Mouse (Mus musculus) heart, adult 2 months (tissue): Measurements from ENCODE around the gene Ap4b1. TPM values are rescaled to one million over a fixed set of nuclear protein-coding genes. Genes with fewer than 3 reads are reported as not detected.
"Not testable (repeated sequence)": the region's sequence is repeated elsewhere in the genome, so short reads cannot be mapped to it uniquely, and the experiment has no call there.

Experiments
- DNase-seq, 2 experiments: peaks; one replicate each; pipeline ENCODE4 v3.0.0; 2021
- H3K27ac ChIP-seq: fragments of 200-600 bp; 2 replicates; pipeline ENCODE4 v1.8.1; 2022
- H3K27me3 ChIP-seq: fragments of 200-500 bp; 2 replicates; pipeline ENCODE4 v1.6.1; 2012; ENCODE audit warnings: mild to moderate bottlenecking, low read length, inconsistent platforms, mixed read lengths; ENCODE audit not compliant: control insufficient read depth, insufficient read depth
- H3K36me3 ChIP-seq: fragments of 200-500 bp; 2 replicates; pipeline ENCODE4 v1.6.1; 2012; ENCODE audit warnings: low read length, inconsistent platforms; ENCODE audit not compliant: control insufficient read depth, insufficient read depth
- H3K4me1 ChIP-seq: fragments of 200-500 bp; 2 replicates; pipeline ENCODE4 v1.6.1; 2011; ENCODE audit warnings: low read length; ENCODE audit not compliant: control insufficient read depth, insufficient read depth
- H3K4me3 ChIP-seq: fragments of 200-600 bp; 2 replicates; pipeline ENCODE4 v1.8.1; 2022
- H3K79me2 ChIP-seq: fragments of 200-500 bp; replicated peaks from 2 replicates; pipeline ENCODE4 v1.6.1; 2012; ENCODE audit warnings: mild to moderate bottlenecking, inconsistent platforms, low read length, moderate library complexity, mixed read lengths; ENCODE audit not compliant: control insufficient read depth, insufficient read depth
- H3K9ac ChIP-seq: fragments of 200-500 bp; 2 replicates; pipeline ENCODE4 v1.6.1; 2012; ENCODE audit warnings: low read depth, mild to moderate bottlenecking, control low read depth, inconsistent platforms, low read length, mixed read lengths
- CTCF ChIP-seq: fragments of 200-600 bp; IDR thresholded peaks from 2 replicates; pipeline ENCODE4 v1.8.1; 2022; ENCODE audit warnings: antibody characterized with exemption, mild to moderate bottlenecking, moderate library complexity
- EP300 ChIP-seq: fragments of 200-500 bp; IDR thresholded peaks from 2 replicates; pipeline ENCODE4 v1.6.1; 2011; ENCODE audit warnings: low read depth, low read length, control low read depth; ENCODE audit not compliant: insufficient read depth
- POLR2A ChIP-seq: fragments of 200-500 bp; IDR thresholded peaks from 2 replicates; pipeline ENCODE4 v1.6.1; 2011; ENCODE audit warnings: mild to moderate bottlenecking, low read depth, low read length, control low read depth; ENCODE audit not compliant: insufficient read depth
- WGBS: fragments of 180-500 bp; shearing (Covaris S2); methylation state at CpG from one replicate; pipeline ENCODE4 v1.1.7; 2018; 5-methylcytosine and 5-hydroxymethylcytosine counted together
- intact Hi-C: fragments of 180-260 bp; cut with DNase I; formaldehyde crosslinking; loops from one replicate; pipeline ENCODE4 v1.15.1; 2025
- polyA plus RNA-seq: library from polyadenylated mRNA; depleted of rRNA; stranded (reverse); fragments of >200 nt; gene quantifications from 2 replicates; pipeline ENCODE4 v1.2.3, GENCODE M21; 2012
- total RNA-seq, 2 experiments: library from RNA; stranded (reverse); gene quantifications; 2 replicates each; pipeline ENCODE4 v1.2.3; 2021

Gene Ap4b1
- total and polyA plus RNA-seq, 3 experiments, result 14.6 to 17.7 (median 14.8) TPM

DNA sequence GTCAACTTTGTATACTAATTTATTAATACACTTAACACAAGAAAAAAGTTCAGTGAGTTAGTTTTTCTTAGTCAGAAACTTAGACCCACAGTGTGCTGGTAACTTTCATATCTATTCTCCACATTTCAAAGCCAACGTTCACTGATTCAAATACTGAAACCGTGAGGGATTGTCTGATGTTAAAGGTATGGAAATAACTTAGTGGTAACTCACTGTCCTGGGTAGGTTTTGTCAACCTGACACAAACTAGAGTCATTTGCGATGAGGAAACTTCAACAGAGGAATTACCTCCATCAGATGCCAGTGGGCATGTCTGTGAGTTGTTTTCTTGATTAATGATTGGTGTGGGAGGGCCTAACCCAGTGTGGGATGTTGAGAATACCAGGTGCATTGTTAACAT is 19.7 kb downstream of the Ap4b1 start:
- Histone ChIP-seq H3K27me3 (no peaks in the 10 kb centered on the region), H3K36me3 (no peaks in the 10 kb centered on the region), H3K27ac (no peak overlapping the region), H3K4me3 (no peak overlapping the region), H3K79me2 (no peaks in the 10 kb centered on the region), H3K4me1 (no peaks in the 10 kb centered on the region), H3K9ac (no peak overlapping the region)
- no peak for DNase-seq
- TF ChIP-seq EP300 (no peak), POLR2A (no peak), CTCF (no peak)
- intact Hi-C loops, result no loop called here
- 90% methylated on average over 3 of the region's 3 CpGs for WGBS

GRCm38 (mm10) chr3:103830681-103831080 is 21.4 kb downstream of the Ap4b1 start:
- H3K36me3 ChIP-seq, H3K79me2 ChIP-seq, DNase-seq, intact Hi-C loops, H3K27me3 ChIP-seq, H3K4me3 ChIP-seq, H3K27ac ChIP-seq, H3K4me1 ChIP-seq, H3K9ac ChIP-seq: not testable (repeated sequence)
- WGBS, result 62% methylated on average over 1 of the region's 1 CpGs
- 0 out of 2 replicates have a peak, but pooled peaks have one; percentile 15 for TF ChIP-seq CTCF

DNA sequence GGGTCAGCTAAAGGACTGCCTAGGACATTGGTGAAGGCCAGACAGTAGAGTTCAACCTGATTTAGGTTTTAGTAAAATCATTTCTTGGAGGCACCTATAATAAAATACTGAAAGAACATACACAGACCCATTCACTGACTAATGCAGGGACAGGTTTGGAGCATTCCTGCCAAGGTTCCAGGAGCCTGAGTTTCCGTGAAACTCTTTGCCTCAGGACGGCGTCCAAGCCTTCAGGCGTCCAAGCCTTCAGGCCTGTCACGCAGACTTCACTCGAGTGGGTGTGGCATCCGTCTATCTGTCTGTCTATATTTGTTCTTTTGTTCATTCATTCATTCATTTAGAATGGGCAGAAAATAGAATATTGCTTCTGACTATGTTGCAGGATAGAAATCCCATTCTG is 21.8 kb downstream of the Ap4b1 start:
- no peaks in the 10 kb centered on the region for H3K79me2 ChIP-seq

DNA sequence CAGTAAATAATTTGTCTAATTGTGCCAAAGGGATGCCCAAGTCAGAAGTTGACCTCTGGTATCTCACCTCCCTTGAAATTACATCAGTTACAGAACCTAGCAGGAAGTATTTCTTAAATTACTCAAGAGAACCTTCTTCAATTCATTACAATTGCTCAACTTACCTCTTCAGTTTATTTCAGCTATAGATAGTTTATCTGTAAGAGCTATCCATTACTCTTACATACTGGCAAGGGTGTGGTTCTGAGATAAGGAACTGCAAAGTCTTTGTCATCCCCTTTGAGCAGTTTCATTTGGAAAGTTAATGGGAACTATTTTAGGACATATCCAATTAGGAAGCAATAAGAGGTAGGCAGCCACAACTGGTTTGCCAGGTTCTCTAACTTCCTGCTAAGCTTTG is 23.1 kb downstream of the Ap4b1 start, which contains the start of gene Bcl2l15:
Gene Bcl2l15, plus strand, starts transcription at position 176 of the 400 bp plus-strand sequence.
- H3K79me2 ChIP-seq, result no peaks in the 10 kb centered on the region
- H3K27ac ChIP-seq, result no peak within 1 kb of the TSS
- intact Hi-C loops, result no loop called here
- H3K9ac ChIP-seq, result no peak within 1 kb of the TSS
- no peaks in the 10 kb centered on the region for H3K27me3 ChIP-seq
- H3K4me3 ChIP-seq, result no peak within 1 kb of the TSS
- TF ChIP-seq POLR2A (no peak), EP300 (no peak), CTCF (no peak)
- no peaks in the 10 kb centered on the region for H3K36me3 ChIP-seq
- DNase-seq, result no peak
- H3K4me1 ChIP-seq, result no peaks in the 10 kb centered on the region

More for the DNA sequence above, 21.8 kb downstream of the Ap4b1 start:
- H3K27ac ChIP-seq, result no peak overlapping the region
- WGBS, result 50% methylated on average over 7 of the region's 7 CpGs
- no peaks in the 10 kb centered on the region for H3K27me3 ChIP-seq
- TF ChIP-seq POLR2A, result no peak
- TF ChIP-seq CTCF, result no peak
- no peak for TF ChIP-seq EP300
- intact Hi-C loops, result no loop called here
- H3K4me3 ChIP-seq, result no peak overlapping the region
- H3K36me3 ChIP-seq, result no peaks in the 10 kb centered on the region
- H3K9ac ChIP-seq, result no peak overlapping the region
- DNase-seq, result no peak
- H3K4me1 ChIP-seq, result no peaks in the 10 kb centered on the region

- Histone ChIP-seq H3K4me3 (no peak overlapping the region), H3K79me2 (no peaks in the 10 kb centered on the region), H3K4me1 (no peaks in the 10 kb centered on the region), H3K9ac (no peak overlapping the region), H3K27ac (no peak overlapping the region), H3K27me3 (no peaks in the 10 kb centered on the region), H3K36me3 (no peaks in the 10 kb centered on the region)
- WGBS, result 88% methylated on average over 2 of the region's 2 CpGs
- DNase-seq, result no peak
- TF ChIP-seq CTCF (no peak), EP300 (no peak), POLR2A (no peak)
- intact Hi-C loops, result no loop called here
These were observed 24.7 kb downstream of the Ap4b1 start for GRCm38 (mm10) chr3:103834001-103834400.

GRCm38 (mm10) chr3:103835272-103835950 is 26.1 kb downstream of the Ap4b1 start:
- Histone ChIP-seq H3K9ac (no peak overlapping the region), H3K79me2 (no peaks in the 10 kb centered on the region), H3K4me3 (no peak overlapping the region), H3K36me3 (no peaks in the 10 kb centered on the region), H3K27ac (no peak overlapping the region), H3K4me1 (no peaks in the 10 kb centered on the region), H3K27me3 (no peaks in the 10 kb centered on the region)
- intact Hi-C loops, result no loop called here
- DNase-seq, result no peak
- TF ChIP-seq EP300 (no peak), CTCF (no peak), POLR2A (no peak)
- WGBS, result 76% methylated on average over 6 of the region's 6 CpGs
